Mouse (Mus musculus) forebrain, embryonic 16.5 days (tissue): ENCODE data around the gene Ptdss2. TPM values are rescaled to one million over a fixed set of nuclear protein-coding genes. Genes with fewer than 3 reads are reported as not detected.

Experiments used
- ATAC-seq: fragments of 200-750 bp; cut with Nextera tagmentation; 2 replicates; pipeline ENCODE4 v1.8.0; 2017; ENCODE audit warnings: mild to moderate bottlenecking, moderate library complexity
- H3K27ac ChIP-seq: fragments of 300-500 bp; sonication (generic); 2 replicates; pipeline ENCODE4 v1.5.1; 2014; ENCODE audit warnings: low read length, control low read depth
- H3K27me3 ChIP-seq: fragments of 300-500 bp; sonication (generic); replicated peaks from 2 replicates; pipeline ENCODE4 v1.6.1; 2014; ENCODE audit warnings: low read length; ENCODE audit not compliant: control insufficient read depth, insufficient read depth
- H3K36me3 ChIP-seq: fragments of 300-500 bp; sonication (generic); 2 replicates; pipeline ENCODE4 v1.6.1; 2014; ENCODE audit not compliant: control insufficient read depth, insufficient read depth
- H3K4me1 ChIP-seq: fragments of 300-500 bp; sonication (generic); replicated peaks from 2 replicates; pipeline ENCODE4 v1.6.1; 2014; ENCODE audit warnings: low read length; ENCODE audit not compliant: control insufficient read depth, insufficient read depth
- H3K4me2 ChIP-seq: fragments of 300-500 bp; sonication (generic); 2 replicates; pipeline ENCODE4 v1.6.1; 2014; ENCODE audit warnings: mild to moderate bottlenecking, low read length, control low read depth
- H3K4me3 ChIP-seq: fragments of 300-500 bp; sonication (generic); replicated peaks from 2 replicates; pipeline ENCODE4 v1.5.1; 2014; ENCODE audit warnings: mild to moderate bottlenecking, low read length, control low read depth
- H3K9ac ChIP-seq: fragments of 300-500 bp; sonication (generic); replicated peaks from 2 replicates; pipeline ENCODE4 v1.6.1; 2014; ENCODE audit warnings: low read depth, low read length, control low read depth
- H3K9me3 ChIP-seq: fragments of 300-500 bp; sonication (generic); 2 replicates; pipeline ENCODE4 v1.6.1; 2016; ENCODE audit warnings: low read length; ENCODE audit not compliant: control insufficient read depth
- WGBS: fragments of 180-500 bp; shearing (Covaris S2); extraction: QIAGEN DNeasy Blood & Tissue Kit; methylation state at CpG from one replicate; pipeline ENCODE4 v1.1.7; 2014; 5-methylcytosine and 5-hydroxymethylcytosine counted together
- polyA plus RNA-seq: library from polyadenylated mRNA; unstranded; fragments of >200 nt; fragmentation: Nextera tagmentation; extraction: Ambion mirVana; gene quantifications from 2 replicates; pipeline ENCODE4 v1.2.1, GENCODE M21; 2015

Ptdss2 gene
- polyA plus RNA-seq, 1 experiment from 2014 or later: 74.9 TPM

GRCm38 (mm10) chr7:141119487-141119886, 2.7 kb upstream of the Ptdss2 start:
- no peak overlapping the region for H3K4me2 ChIP-seq
- ATAC-seq: no peak
- peaks cover 3% of the 10 kb centered on the region; the same call in 1 of the 2 replicates for H3K27me3 ChIP-seq
- no peak overlapping the region for H3K27ac ChIP-seq
- H3K36me3 ChIP-seq: no peaks in the 10 kb centered on the region
- H3K4me1 ChIP-seq: 0 out of 2 replicates have a peak, but pooled peaks cover 2% of the 10 kb centered on the region
- no peak overlapping the region for H3K4me3 ChIP-seq
- no peaks in the 10 kb centered on the region for H3K9me3 ChIP-seq
- WGBS: 77% methylated on average over 3 of the region's 3 CpGs
- no peak overlapping the region for H3K9ac ChIP-seq

GRCm38 (mm10) chr7:141120605-141121004, 1.6 kb upstream of the Ptdss2 start:
- no peak overlapping the region for H3K9ac ChIP-seq
- WGBS: 91% methylated on average over 3 of the region's 3 CpGs
- H3K36me3 ChIP-seq: no peaks in the 10 kb centered on the region
- H3K27me3 ChIP-seq: peaks cover 3% of the 10 kb centered on the region; the same call in 1 of the 2 replicates
- no peak overlapping the region for H3K4me2 ChIP-seq
- ATAC-seq: no peak
- H3K9me3 ChIP-seq: no peaks in the 10 kb centered on the region
- no peak overlapping the region for H3K27ac ChIP-seq
- H3K4me3 ChIP-seq: no peak overlapping the region
- 0 out of 2 replicates have a peak, but pooled peaks cover 2% of the 10 kb centered on the region for H3K4me1 ChIP-seq

GRCm38 (mm10) chr7:141121051-141121531, 1.1 kb upstream of the Ptdss2 start:
- H3K36me3 ChIP-seq: no peaks in the 10 kb centered on the region
- WGBS: 79% methylated on average over 5 of the region's 5 CpGs
- 0 out of 2 replicates have a peak, but pooled peaks cover 2% of the 10 kb centered on the region for H3K4me1 ChIP-seq
- H3K27ac ChIP-seq: no peak overlapping the region
- peaks cover 3% of the 10 kb centered on the region; the same call in 1 of the 2 replicates for H3K27me3 ChIP-seq
- H3K9ac ChIP-seq: no peak overlapping the region
- H3K9me3 ChIP-seq: no peaks in the 10 kb centered on the region
- no peak overlapping the region for H3K4me3 ChIP-seq
- H3K4me2 ChIP-seq: no peak overlapping the region
- ATAC-seq: no peak

DNA sequence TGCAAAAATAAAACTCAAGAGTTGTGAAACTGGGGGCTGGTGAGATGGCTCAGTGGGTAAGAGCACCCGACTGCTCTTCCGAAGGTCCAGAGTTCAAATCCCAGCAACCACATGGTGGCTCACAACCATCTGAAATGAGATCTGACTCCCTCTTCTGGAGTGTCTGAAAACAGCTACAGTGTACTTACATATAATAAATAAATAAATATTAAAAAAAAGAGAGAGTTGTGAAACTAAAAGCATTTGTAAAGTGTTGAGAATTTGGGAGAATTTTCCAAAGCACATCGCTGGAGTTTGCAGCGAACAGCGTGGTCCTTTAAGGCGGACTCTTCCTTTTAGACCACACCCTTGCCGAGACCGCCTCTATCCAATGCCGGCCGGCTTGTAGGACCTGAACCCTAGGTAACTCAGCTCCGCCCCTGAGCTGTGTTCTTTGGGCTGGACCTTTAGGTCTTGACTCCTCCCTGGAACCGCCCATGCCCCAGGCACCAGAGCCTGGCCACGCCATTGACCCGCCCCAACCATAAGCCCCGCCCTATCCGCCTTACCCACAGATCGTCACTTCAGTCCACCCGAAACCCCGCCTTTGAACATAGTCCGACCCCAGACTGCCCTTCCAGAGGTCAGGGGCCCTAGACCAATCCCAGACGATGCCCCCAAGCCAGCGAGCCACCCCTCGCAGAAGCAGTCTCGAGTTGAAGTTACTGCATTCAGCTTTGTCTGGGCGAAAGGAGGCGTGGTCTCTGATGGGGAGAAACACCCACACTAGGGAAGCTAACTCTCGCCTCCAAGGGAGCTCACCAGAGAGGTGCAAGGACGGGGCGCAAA, 721 bp downstream of the Ptdss2 start:
- ATAC-seq: peak; percentile 96
- Histone ChIP-seq H3K4me2 (peak overlapping the region; percentile 62), H3K4me1 (0 out of 2 replicates have a peak, but pooled peaks cover 2% of the 10 kb centered on the region), H3K27ac (peak overlapping the region; percentile 63), H3K9ac (peak overlapping the region; percentile 76), H3K4me3 (peak overlapping the region; percentile 50), H3K27me3 (no peaks in the 10 kb centered on the region), H3K9me3 (no peaks in the 10 kb centered on the region), H3K36me3 (no peaks in the 10 kb centered on the region)
- WGBS: 2% methylated on average over 29 of the region's 29 CpGs

DNA sequence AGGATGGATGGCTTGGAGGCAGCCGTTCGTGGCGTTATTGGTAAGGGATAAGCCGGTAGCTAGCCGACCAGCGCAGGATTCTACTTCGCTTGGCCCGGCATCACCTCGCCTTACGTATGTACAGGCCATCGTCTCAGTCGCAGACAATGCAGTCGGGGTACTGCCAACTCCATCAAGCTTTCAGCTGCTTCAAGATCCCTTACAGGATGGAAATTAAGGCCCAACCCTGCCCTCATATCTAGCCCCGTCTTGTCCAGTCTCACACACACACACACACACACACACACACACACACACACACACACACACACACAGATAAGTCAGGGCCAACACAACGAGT, 1.3 kb downstream of the Ptdss2 start:
- WGBS: 2% methylated on average over 15 of the region's 15 CpGs
- Histone ChIP-seq H3K4me2 (peak overlapping the region; percentile 62), H3K4me3 (peak overlapping the region; percentile 50), H3K27ac (peak overlapping the region; percentile 63), H3K4me1 (0 out of 2 replicates have a peak, but pooled peaks cover 2% of the 10 kb centered on the region), H3K27me3 (no peaks in the 10 kb centered on the region), H3K9me3 (no peaks in the 10 kb centered on the region), H3K36me3 (no peaks in the 10 kb centered on the region), H3K9ac (peak overlapping the region; percentile 76)
- ATAC-seq: no peak

DNA sequence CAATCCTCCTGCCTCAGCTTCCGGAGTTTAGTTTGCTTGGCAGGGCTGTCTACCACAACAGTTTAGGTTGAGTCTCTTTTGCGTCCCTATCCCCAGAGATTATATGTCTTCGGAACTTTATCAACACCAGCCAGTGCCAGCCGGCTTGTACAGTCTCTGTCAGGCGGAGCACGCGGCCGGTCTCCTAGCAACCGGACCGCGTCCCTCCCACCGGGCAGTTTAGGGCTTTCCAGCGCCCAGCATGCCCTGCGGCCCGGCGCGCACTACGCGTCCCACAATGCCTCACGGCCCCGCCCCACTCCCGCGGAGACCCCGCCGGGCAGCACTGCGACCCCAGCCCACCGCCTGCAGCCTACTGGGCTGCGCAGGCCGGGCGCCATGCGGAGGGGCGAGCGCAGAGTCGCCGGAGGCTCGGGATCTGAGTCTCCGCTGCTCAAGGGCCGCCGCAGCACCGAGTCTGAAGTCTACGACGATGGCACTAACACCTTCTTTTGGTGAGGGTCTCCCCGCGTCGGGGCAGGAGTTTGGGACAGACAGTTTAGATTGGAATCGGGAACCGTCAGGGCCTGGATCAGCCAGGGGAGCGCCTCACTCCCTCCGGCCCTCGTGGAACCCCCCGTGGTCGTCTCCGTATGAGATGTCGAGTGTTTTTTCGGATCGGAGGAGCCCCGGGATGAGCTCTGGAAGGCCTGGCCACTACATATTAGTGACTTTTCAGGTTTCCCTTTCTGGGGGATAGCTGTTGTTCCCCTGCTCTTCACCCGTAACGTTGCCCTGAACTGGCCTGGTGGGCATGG, 9.0 kb downstream of the Ptdss2 start:
- peak overlapping the region; percentile 26; the same call in 1 of the 2 replicates for H3K27ac ChIP-seq
- WGBS: under 1% methylated on average over 59 of the region's 59 CpGs
- no peaks in the 10 kb centered on the region for H3K9me3 ChIP-seq
- ATAC-seq: peak; percentile 100
- H3K4me1 ChIP-seq: peaks cover 18% of the 10 kb centered on the region
- peak overlapping the region; percentile 91 for H3K9ac ChIP-seq
- peak overlapping the region; percentile 92 for H3K4me3 ChIP-seq
- H3K27me3 ChIP-seq: no peaks in the 10 kb centered on the region
- H3K36me3 ChIP-seq: no peaks in the 10 kb centered on the region
- H3K4me2 ChIP-seq: peak overlapping the region; percentile 88

GRCm38 (mm10) chr7:141131904-141132755, 9.9 kb downstream of the Ptdss2 start:
- H3K27me3 ChIP-seq: no peaks in the 10 kb centered on the region
- H3K36me3 ChIP-seq: peaks cover 7% of the 10 kb centered on the region
- peak overlapping the region; percentile 91 for H3K9ac ChIP-seq
- ATAC-seq: no peak
- no peaks in the 10 kb centered on the region for H3K9me3 ChIP-seq
- WGBS: 61% methylated on average over 12 of the region's 12 CpGs
- peak overlapping the region; percentile 92 for H3K4me3 ChIP-seq
- H3K4me2 ChIP-seq: peak overlapping the region; percentile 88
- H3K4me1 ChIP-seq: peaks cover 18% of the 10 kb centered on the region
- no peak overlapping the region for H3K27ac ChIP-seq

DNA sequence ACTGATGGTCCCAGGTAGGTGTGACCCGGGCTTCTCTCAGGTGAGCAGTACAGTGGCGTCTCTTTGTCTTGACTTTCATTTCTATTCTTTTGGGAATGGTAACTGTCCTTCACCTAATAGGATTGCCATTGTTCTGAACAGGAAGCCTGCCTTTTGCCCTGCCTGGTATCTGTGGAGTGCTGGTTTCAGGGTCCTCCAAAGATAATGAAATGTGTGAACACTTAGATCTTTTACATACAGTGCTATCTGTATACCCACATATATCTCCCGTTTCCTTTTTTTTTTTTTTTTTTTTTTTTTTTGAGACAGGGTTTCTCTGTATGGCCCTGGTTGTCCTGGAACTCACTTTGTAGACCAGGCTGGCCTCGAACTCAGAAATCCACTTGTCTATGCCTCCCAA, 19.1 kb downstream of the Ptdss2 start:
- ATAC-seq: no peak
- no peaks in the 10 kb centered on the region for H3K27me3 ChIP-seq
- H3K4me2 ChIP-seq: no peak overlapping the region
- H3K9me3 ChIP-seq: no peaks in the 10 kb centered on the region
- H3K36me3 ChIP-seq: peaks cover 10% of the 10 kb centered on the region
- no peak overlapping the region for H3K4me3 ChIP-seq
- no peak overlapping the region for H3K27ac ChIP-seq
- WGBS: 97% methylated on average over 4 of the region's 4 CpGs
- no peak overlapping the region for H3K9ac ChIP-seq
- no peaks in the 10 kb centered on the region for H3K4me1 ChIP-seq
